Mouse (Mus musculus) ES-Bruce4 (cell line): ENCODE measurements around the gene Il21r.

Experiments
- CTCF ChIP-seq: IDR thresholded peaks from one replicate; pipeline ENCODE4 v1.8.1; 2011; ENCODE audit warnings: low read depth, low read length
- EP300 ChIP-seq: IDR thresholded peaks from 2 replicates; pipeline ENCODE4 v1.6.1; 2011; ENCODE audit warnings: low read depth, low read length; ENCODE audit not compliant: insufficient read depth
- POLR2A ChIP-seq: IDR thresholded peaks from one replicate; pipeline ENCODE4 v1.8.1; 2011; ENCODE audit warnings: low read length; ENCODE audit not compliant: insufficient read depth

DNA sequence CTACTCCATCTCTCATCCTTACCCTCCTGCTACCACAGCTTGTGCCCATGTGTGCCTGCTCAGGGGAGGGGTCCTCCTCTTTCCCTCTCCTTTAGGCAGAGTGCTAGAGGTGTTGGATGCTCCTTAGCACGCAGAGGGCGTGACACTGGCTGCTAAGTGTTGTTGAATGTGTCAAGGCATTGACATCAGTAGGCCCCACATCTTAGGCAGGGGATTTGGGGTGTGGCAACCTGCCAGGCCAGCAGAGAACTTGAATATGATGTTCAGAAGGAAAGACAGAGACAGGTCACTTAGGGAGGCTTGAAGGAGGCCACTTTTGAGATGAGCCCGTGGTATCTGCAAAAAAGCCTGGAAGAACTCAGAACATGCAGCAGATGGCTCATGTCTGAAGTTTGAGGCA, 25.1 kb upstream of the Il21r start:
- TF ChIP-seq CTCF (no peak), POLR2A (no peak), EP300 (no peak)
